Mouse (Mus musculus): Measurements from ENCODE around the gene Arid3a. TPM values are rescaled to one million over a fixed set of nuclear protein-coding genes. Genes with fewer than 3 reads are reported as not detected.
A peak's percentile ranks its signal among the peaks of the same experiment; 100 is the strongest.

Arid3a gene
- polyA plus RNA-seq, 1 experiment, result 36.5 TPM

DNA sequence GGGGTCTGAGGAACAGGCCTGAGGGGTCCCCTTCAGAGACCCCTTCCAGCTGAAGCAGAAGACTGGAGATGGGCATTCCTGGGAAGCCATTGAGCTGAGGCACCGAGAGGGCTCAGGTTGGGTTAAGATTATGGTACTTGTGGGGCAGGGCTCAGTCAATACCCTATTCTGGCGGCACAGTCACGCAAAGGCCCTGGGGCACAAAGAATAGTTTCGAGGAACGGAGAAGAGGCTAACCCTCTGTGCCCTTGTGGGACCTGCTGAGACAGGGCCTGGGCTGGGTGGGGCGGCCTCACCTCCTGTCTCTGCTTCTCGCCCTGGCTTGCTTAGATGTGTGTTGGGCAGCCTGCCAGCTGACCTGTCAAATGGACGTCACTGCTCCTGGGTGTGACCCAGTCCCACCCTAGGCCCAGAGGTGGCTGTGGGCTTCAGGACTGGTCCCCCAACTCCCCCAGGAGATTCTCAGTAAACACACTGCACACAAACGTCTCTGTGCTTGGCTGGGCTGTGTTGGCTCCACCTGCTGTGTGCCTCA, 6.4 kb downstream of the Arid3a start:
- no peaks in the 10 kb centered on the region for H3K9me3 ChIP-seq (replicated peaks; ENCODE audit: control insufficient read depth, insufficient read depth, low read length, poor library complexity, severe bottlenecking)
- H3K4me3 ChIP-seq (ENCODE audit: low read depth, low read length), result no peak overlapping the region
- H3K27me3 ChIP-seq (ENCODE audit: control insufficient read depth, insufficient read depth, low read length, poor library complexity, severe bottlenecking), result no peaks in the 10 kb centered on the region
- H3K27ac ChIP-seq (ENCODE audit: insufficient read depth, low read length), result no peak overlapping the region
- TF ChIP-seq CTCF (IDR thresholded peaks at IDR 0.05; ENCODE audit: low read depth, low read length) (no peak), POLR2A (IDR thresholded peaks at IDR 0.05; ENCODE audit: insufficient read depth, low read length) (no peak), EP300 (IDR thresholded peaks at IDR 0.05; ENCODE audit: insufficient read depth, low read depth, low read length) (no peak)
- no peaks in the 10 kb centered on the region for H3K36me3 ChIP-seq (ENCODE audit: control insufficient read depth, insufficient read depth, low read length, poor library complexity, severe bottlenecking)
- H3K4me1 ChIP-seq (ENCODE audit: control insufficient read depth, insufficient read depth, low read length), result no peaks in the 10 kb centered on the region
- H3K9ac ChIP-seq (ENCODE audit: low read depth, poor library complexity, severe bottlenecking), result no peak overlapping the region

DNA sequence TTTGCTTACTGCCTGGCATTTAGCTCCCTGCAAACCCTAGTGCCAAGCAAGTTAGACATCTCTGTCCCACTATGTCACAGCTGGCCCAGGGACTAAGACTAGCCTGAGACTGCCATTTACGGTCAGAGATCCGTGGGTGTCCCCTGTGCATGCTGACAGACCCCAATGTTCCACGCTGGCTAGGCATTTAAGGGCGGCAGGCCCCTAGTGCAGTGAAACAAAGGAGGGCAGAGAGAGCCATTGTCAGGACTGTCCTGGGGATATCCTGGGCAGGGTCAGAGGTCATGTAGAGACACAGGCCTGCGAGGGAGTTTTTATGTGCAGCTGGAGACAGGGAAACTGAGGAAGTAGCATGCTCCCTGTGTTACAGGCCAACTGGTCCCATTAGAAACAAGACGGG, 7.0 kb downstream of the Arid3a start:
- no peak overlapping the region for H3K4me3 ChIP-seq (ENCODE audit: low read depth, low read length)
- no peaks in the 10 kb centered on the region for H3K4me1 ChIP-seq (ENCODE audit: control insufficient read depth, insufficient read depth, low read length)

GRCm38 (mm10) chr10:79934272-79934721, 7.5 kb downstream of the Arid3a start:
- TF ChIP-seq POLR2A (IDR thresholded peaks at IDR 0.05; ENCODE audit: insufficient read depth, low read length), result no peak
- no peak for TF ChIP-seq CTCF (IDR thresholded peaks at IDR 0.05; ENCODE audit: low read depth, low read length)
- no peak for TF ChIP-seq EP300 (IDR thresholded peaks at IDR 0.05; ENCODE audit: insufficient read depth, low read depth, low read length)
- H3K9me3 ChIP-seq (replicated peaks; ENCODE audit: control insufficient read depth, insufficient read depth, low read length, poor library complexity, severe bottlenecking), result no peaks in the 10 kb centered on the region
- no peaks in the 10 kb centered on the region for H3K36me3 ChIP-seq (ENCODE audit: control insufficient read depth, insufficient read depth, low read length, poor library complexity, severe bottlenecking)
- no peaks in the 10 kb centered on the region for H3K27me3 ChIP-seq (ENCODE audit: control insufficient read depth, insufficient read depth, low read length, poor library complexity, severe bottlenecking)
- H3K4me3 ChIP-seq (ENCODE audit: low read depth, low read length), result no peak overlapping the region
- H3K27ac ChIP-seq (ENCODE audit: insufficient read depth, low read length), result no peak overlapping the region
- no peaks in the 10 kb centered on the region for H3K4me1 ChIP-seq (ENCODE audit: control insufficient read depth, insufficient read depth, low read length)
- H3K9ac ChIP-seq (ENCODE audit: low read depth, poor library complexity, severe bottlenecking), result no peak overlapping the region

More for the DNA sequence above, 7.0 kb downstream of the Arid3a start:
- Histone ChIP-seq H3K27me3 (ENCODE audit: control insufficient read depth, insufficient read depth, low read length, poor library complexity, severe bottlenecking) (no peaks in the 10 kb centered on the region), H3K36me3 (ENCODE audit: control insufficient read depth, insufficient read depth, low read length, poor library complexity, severe bottlenecking) (no peaks in the 10 kb centered on the region), H3K9me3 (replicated peaks; ENCODE audit: control insufficient read depth, insufficient read depth, low read length, poor library complexity, severe bottlenecking) (no peaks in the 10 kb centered on the region), H3K27ac (ENCODE audit: insufficient read depth, low read length) (no peak overlapping the region), H3K9ac (ENCODE audit: low read depth, poor library complexity, severe bottlenecking) (no peak overlapping the region)
- TF ChIP-seq CTCF (IDR thresholded peaks at IDR 0.05; ENCODE audit: low read depth, low read length), result no peak
- no peak for TF ChIP-seq POLR2A (IDR thresholded peaks at IDR 0.05; ENCODE audit: insufficient read depth, low read length)
- TF ChIP-seq EP300 (IDR thresholded peaks at IDR 0.05; ENCODE audit: insufficient read depth, low read depth, low read length), result no peak

GRCm38 (mm10) chr10:79934794-79935569, 8.1 kb downstream of the Arid3a start:
- no peaks in the 10 kb centered on the region for H3K36me3 ChIP-seq (ENCODE audit: control insufficient read depth, insufficient read depth, low read length, poor library complexity, severe bottlenecking)
- TF ChIP-seq POLR2A (IDR thresholded peaks at IDR 0.05; ENCODE audit: insufficient read depth, low read length) (no peak), CTCF (IDR thresholded peaks at IDR 0.05; ENCODE audit: low read depth, low read length) (no peak), EP300 (IDR thresholded peaks at IDR 0.05; ENCODE audit: insufficient read depth, low read depth, low read length) (no peak)
- no peak overlapping the region for H3K27ac ChIP-seq (ENCODE audit: insufficient read depth, low read length)
- no peaks in the 10 kb centered on the region for H3K9me3 ChIP-seq (replicated peaks; ENCODE audit: control insufficient read depth, insufficient read depth, low read length, poor library complexity, severe bottlenecking)
- H3K9ac ChIP-seq (ENCODE audit: low read depth, poor library complexity, severe bottlenecking), result no peak overlapping the region
- no peaks in the 10 kb centered on the region for H3K27me3 ChIP-seq (ENCODE audit: control insufficient read depth, insufficient read depth, low read length, poor library complexity, severe bottlenecking)
- H3K4me3 ChIP-seq (ENCODE audit: low read depth, low read length), result 0 out of 2 replicates have a peak overlapping the region, but pooled peaks have one; percentile 9
- H3K4me1 ChIP-seq (ENCODE audit: control insufficient read depth, insufficient read depth, low read length), result no peaks in the 10 kb centered on the region

GRCm38 (mm10) chr10:79936284-79936910, 9.6 kb downstream of the Arid3a start:
- no peak overlapping the region for H3K4me3 ChIP-seq (ENCODE audit: low read depth, low read length)
- H3K27me3 ChIP-seq (ENCODE audit: control insufficient read depth, insufficient read depth, low read length, poor library complexity, severe bottlenecking), result no peaks in the 10 kb centered on the region
- H3K36me3 ChIP-seq (ENCODE audit: control insufficient read depth, insufficient read depth, low read length, poor library complexity, severe bottlenecking), result no peaks in the 10 kb centered on the region
- H3K4me1 ChIP-seq (ENCODE audit: control insufficient read depth, insufficient read depth, low read length), result no peaks in the 10 kb centered on the region
- no peaks in the 10 kb centered on the region for H3K9me3 ChIP-seq (replicated peaks; ENCODE audit: control insufficient read depth, insufficient read depth, low read length, poor library complexity, severe bottlenecking)
- TF ChIP-seq EP300 (IDR thresholded peaks at IDR 0.05; ENCODE audit: insufficient read depth, low read depth, low read length), result no peak
- TF ChIP-seq POLR2A (IDR thresholded peaks at IDR 0.05; ENCODE audit: insufficient read depth, low read length), result no peak
- no peak for TF ChIP-seq CTCF (IDR thresholded peaks at IDR 0.05; ENCODE audit: low read depth, low read length)
- H3K27ac ChIP-seq (ENCODE audit: insufficient read depth, low read length), result no peak overlapping the region
- no peak overlapping the region for H3K9ac ChIP-seq (ENCODE audit: low read depth, poor library complexity, severe bottlenecking)
